Mouse (Mus musculus): ENCODE data around the gene Gfer.
"Not testable (repeated sequence)": the region's sequence is repeated elsewhere in the genome, so short reads cannot be mapped to it uniquely, and the experiment has no call there.

GRCm38 (mm10) chr17:24669214-24669544 is 26.8 kb downstream of the Gfer start:
- not testable (repeated sequence) for TF ChIP-seq POLR2A, CTCF (IDR thresholded peaks at IDR 0.05; ENCODE audit: insufficient read depth, low read depth, low read length)

All from olfactory bulb, adult 2 months (tissue).